Mouse (Mus musculus): ENCODE results near the gene Med16. TPM values are rescaled to one million over a fixed set of nuclear protein-coding genes. Genes with fewer than 3 reads are reported as not detected.

Gene Med16
- total and polyA plus RNA-seq, 3 experiments: 10.4 to 49.4 (median 12.0) TPM

DNA sequence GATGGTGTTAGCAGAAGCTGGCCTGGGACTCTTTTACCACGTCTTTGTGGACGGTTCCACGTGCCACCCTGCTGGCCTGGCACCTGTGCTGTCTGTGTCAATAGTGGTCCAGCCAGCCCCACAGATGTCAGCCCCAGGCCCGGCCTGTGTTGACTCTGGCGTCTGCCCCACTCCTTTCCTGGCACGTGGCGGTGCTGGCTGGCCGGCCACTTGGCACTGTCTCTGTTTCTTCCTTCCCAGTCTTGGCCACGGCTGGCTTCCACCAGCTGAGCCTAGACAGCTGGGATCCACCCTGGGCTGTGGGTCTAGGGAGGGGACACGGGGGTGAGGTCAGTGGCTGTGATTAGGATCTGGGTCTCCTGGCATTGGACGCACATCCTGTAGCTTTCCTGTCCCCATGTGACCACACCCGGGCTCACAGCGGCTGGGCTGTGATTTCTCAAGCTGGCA lies 25.6 kb upstream of the Med16 start:
- DNase-seq (ENCODE audit: low spot score) (no peak), ATAC-seq (ENCODE audit: extremely low read depth, insufficient number of reproducible peaks, low FRiP score, poor library complexity, severe bottlenecking) (no peak)
- TF ChIP-seq TAL1 (conservative IDR thresholded peaks at IDR 0.05; ENCODE audit: low read depth, low read length) (no peak), GATA1 (IDR thresholded peaks at IDR 0.05; ENCODE audit: borderline replicate concordance, low read length) (no peak), CTCF (IDR thresholded peaks at IDR 0.05; ENCODE audit: low read depth, low read length) (no peak), GATA2 (IDR thresholded peaks at IDR 0.05; ENCODE audit: borderline replicate concordance, low read depth, low read length) (no peak), POLR2AphosphoS5 (IDR thresholded peaks at IDR 0.05; ENCODE audit: insufficient replicate concordance, low read depth, low read length) (no peak)
- Histone ChIP-seq H3K27me3 (ENCODE audit: insufficient read depth, low read length) (no peaks in the 10 kb centered on the region), H3K9me3 (replicated peaks) (no peaks in the 10 kb centered on the region), H3K4me3 (ENCODE audit: low read depth, low read length) (peak overlapping the region; percentile 33; the same call in 1 of the 2 replicates), H3K36me3 (replicated peaks) (peaks cover 100% of the 10 kb centered on the region), H3K4me1 (ENCODE audit: insufficient read depth, low read depth, low read length) (peaks cover 96% of the 10 kb centered on the region)

DNA sequence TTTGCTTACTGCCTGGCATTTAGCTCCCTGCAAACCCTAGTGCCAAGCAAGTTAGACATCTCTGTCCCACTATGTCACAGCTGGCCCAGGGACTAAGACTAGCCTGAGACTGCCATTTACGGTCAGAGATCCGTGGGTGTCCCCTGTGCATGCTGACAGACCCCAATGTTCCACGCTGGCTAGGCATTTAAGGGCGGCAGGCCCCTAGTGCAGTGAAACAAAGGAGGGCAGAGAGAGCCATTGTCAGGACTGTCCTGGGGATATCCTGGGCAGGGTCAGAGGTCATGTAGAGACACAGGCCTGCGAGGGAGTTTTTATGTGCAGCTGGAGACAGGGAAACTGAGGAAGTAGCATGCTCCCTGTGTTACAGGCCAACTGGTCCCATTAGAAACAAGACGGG lies 25.1 kb upstream of the Med16 start:
- H3K4me3 ChIP-seq (ENCODE audit: low read depth, low read length): no peak overlapping the region
- H3K4me1 ChIP-seq (ENCODE audit: insufficient read depth, low read depth, low read length): peaks cover 96% of the 10 kb centered on the region

DNA sequence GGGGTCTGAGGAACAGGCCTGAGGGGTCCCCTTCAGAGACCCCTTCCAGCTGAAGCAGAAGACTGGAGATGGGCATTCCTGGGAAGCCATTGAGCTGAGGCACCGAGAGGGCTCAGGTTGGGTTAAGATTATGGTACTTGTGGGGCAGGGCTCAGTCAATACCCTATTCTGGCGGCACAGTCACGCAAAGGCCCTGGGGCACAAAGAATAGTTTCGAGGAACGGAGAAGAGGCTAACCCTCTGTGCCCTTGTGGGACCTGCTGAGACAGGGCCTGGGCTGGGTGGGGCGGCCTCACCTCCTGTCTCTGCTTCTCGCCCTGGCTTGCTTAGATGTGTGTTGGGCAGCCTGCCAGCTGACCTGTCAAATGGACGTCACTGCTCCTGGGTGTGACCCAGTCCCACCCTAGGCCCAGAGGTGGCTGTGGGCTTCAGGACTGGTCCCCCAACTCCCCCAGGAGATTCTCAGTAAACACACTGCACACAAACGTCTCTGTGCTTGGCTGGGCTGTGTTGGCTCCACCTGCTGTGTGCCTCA lies 24.5 kb upstream of the Med16 start:
- DNase-seq (ENCODE audit: low spot score) (no peak), ATAC-seq (ENCODE audit: extremely low read depth, insufficient number of reproducible peaks, low FRiP score, poor library complexity, severe bottlenecking) (no peak)
- TF ChIP-seq TAL1 (conservative IDR thresholded peaks at IDR 0.05; ENCODE audit: low read depth, low read length) (no peak), GATA1 (IDR thresholded peaks at IDR 0.05; ENCODE audit: borderline replicate concordance, low read length) (no peak), POLR2AphosphoS5 (IDR thresholded peaks at IDR 0.05; ENCODE audit: insufficient replicate concordance, low read depth, low read length) (no peak), CTCF (IDR thresholded peaks at IDR 0.05; ENCODE audit: low read depth, low read length) (no peak), GATA2 (IDR thresholded peaks at IDR 0.05; ENCODE audit: borderline replicate concordance, low read depth, low read length) (no peak)
- H3K36me3 ChIP-seq (replicated peaks): peaks cover 91% of the 10 kb centered on the region
- no peak overlapping the region for H3K4me3 ChIP-seq (ENCODE audit: low read depth, low read length)
- H3K27me3 ChIP-seq (ENCODE audit: insufficient read depth, low read length): no peaks in the 10 kb centered on the region
- peaks cover 94% of the 10 kb centered on the region for H3K4me1 ChIP-seq (ENCODE audit: insufficient read depth, low read depth, low read length)
- H3K9me3 ChIP-seq (replicated peaks): no peaks in the 10 kb centered on the region

More for the DNA sequence above, 25.1 kb upstream of the Med16 start:
- Histone ChIP-seq H3K36me3 (replicated peaks) (peaks cover 98% of the 10 kb centered on the region), H3K9me3 (replicated peaks) (no peaks in the 10 kb centered on the region), H3K27me3 (ENCODE audit: insufficient read depth, low read length) (no peaks in the 10 kb centered on the region)
- TF ChIP-seq POLR2AphosphoS5 (IDR thresholded peaks at IDR 0.05; ENCODE audit: insufficient replicate concordance, low read depth, low read length) (no peak), GATA1 (IDR thresholded peaks at IDR 0.05; ENCODE audit: borderline replicate concordance, low read length) (no peak), CTCF (IDR thresholded peaks at IDR 0.05; ENCODE audit: low read depth, low read length) (no peak), GATA2 (IDR thresholded peaks at IDR 0.05; ENCODE audit: borderline replicate concordance, low read depth, low read length) (no peak), TAL1 (conservative IDR thresholded peaks at IDR 0.05; ENCODE audit: low read depth, low read length) (no peak)
- DNase-seq (ENCODE audit: low spot score) (no peak), ATAC-seq (ENCODE audit: extremely low read depth, insufficient number of reproducible peaks, low FRiP score, poor library complexity, severe bottlenecking) (no peak)

DNA sequence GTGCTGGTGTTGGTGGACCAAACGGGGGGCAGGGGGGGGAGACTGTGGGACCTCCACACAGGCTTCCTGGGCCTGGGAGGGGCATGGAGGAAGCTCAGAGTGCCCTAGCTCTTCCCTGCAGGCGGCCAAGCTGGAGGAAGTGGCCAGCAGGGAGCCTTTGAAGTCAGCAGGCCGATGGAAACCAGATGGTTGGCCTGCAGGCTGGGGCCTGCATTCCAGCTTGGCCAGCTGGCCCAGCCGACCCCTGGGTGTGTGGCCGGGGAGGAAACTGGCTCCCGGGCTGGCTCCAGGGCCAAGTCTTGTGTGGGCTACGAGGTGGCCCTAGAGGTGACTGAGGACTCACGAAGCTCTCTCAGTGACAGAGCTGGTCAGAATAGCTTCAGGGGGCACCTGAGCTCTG lies 24.0 kb upstream of the Med16 start:
- no peak for TF ChIP-seq CTCF (IDR thresholded peaks at IDR 0.05; ENCODE audit: low read depth, low read length)
- no peak for TF ChIP-seq GATA1 (IDR thresholded peaks at IDR 0.05; ENCODE audit: borderline replicate concordance, low read length)
- TF ChIP-seq POLR2AphosphoS5 (IDR thresholded peaks at IDR 0.05; ENCODE audit: insufficient replicate concordance, low read depth, low read length): no peak
- TF ChIP-seq GATA2 (IDR thresholded peaks at IDR 0.05; ENCODE audit: borderline replicate concordance, low read depth, low read length): no peak
- no peak for TF ChIP-seq TAL1 (conservative IDR thresholded peaks at IDR 0.05; ENCODE audit: low read depth, low read length)
- ATAC-seq (ENCODE audit: extremely low read depth, insufficient number of reproducible peaks, low FRiP score, poor library complexity, severe bottlenecking) (no peak), DNase-seq (ENCODE audit: low spot score) (no peak)
- Histone ChIP-seq H3K27me3 (ENCODE audit: insufficient read depth, low read length) (no peaks in the 10 kb centered on the region), H3K36me3 (replicated peaks) (peaks cover 86% of the 10 kb centered on the region), H3K9me3 (replicated peaks) (no peaks in the 10 kb centered on the region), H3K4me1 (ENCODE audit: insufficient read depth, low read depth, low read length) (peaks cover 89% of the 10 kb centered on the region), H3K4me3 (ENCODE audit: low read depth, low read length) (peak overlapping the region; percentile 8; the same call in 1 of the 2 replicates)

DNA sequence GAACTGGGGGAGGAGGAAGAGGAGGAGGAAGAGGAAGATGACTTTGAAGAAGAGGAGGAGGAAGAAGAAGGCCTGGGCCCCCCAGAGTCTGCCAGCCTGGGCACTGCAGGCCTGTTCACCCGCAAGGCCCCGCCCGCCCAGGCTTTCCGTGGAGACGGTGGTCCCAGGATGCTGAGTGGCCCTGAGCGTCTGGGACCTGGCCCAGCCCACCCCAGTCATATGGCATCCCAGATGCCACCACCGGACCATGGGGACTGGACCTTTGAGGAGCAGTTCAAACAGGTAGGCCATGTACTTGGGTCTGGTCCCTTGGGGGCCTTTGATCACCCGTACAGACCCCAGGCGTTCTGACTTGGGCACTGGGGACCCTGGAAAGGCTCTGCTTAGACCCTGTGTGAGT lies 23.1 kb upstream of the Med16 start:
- H3K4me3 ChIP-seq (ENCODE audit: low read depth, low read length): no peak overlapping the region
- TF ChIP-seq POLR2AphosphoS5 (IDR thresholded peaks at IDR 0.05; ENCODE audit: insufficient replicate concordance, low read depth, low read length) (no peak), CTCF (IDR thresholded peaks at IDR 0.05; ENCODE audit: low read depth, low read length) (no peak), GATA1 (IDR thresholded peaks at IDR 0.05; ENCODE audit: borderline replicate concordance, low read length) (no peak), GATA2 (IDR thresholded peaks at IDR 0.05; ENCODE audit: borderline replicate concordance, low read depth, low read length) (no peak), TAL1 (conservative IDR thresholded peaks at IDR 0.05; ENCODE audit: low read depth, low read length) (no peak)
- DNase-seq (ENCODE audit: low spot score): no peak
- H3K9me3 ChIP-seq (replicated peaks): no peaks in the 10 kb centered on the region
- peaks cover 80% of the 10 kb centered on the region for H3K4me1 ChIP-seq (ENCODE audit: insufficient read depth, low read depth, low read length)
- peaks cover 77% of the 10 kb centered on the region for H3K36me3 ChIP-seq (replicated peaks)
- no peaks in the 10 kb centered on the region for H3K27me3 ChIP-seq (ENCODE audit: insufficient read depth, low read length)
- no peak for ATAC-seq (ENCODE audit: extremely low read depth, insufficient number of reproducible peaks, low FRiP score, poor library complexity, severe bottlenecking)

DNA sequence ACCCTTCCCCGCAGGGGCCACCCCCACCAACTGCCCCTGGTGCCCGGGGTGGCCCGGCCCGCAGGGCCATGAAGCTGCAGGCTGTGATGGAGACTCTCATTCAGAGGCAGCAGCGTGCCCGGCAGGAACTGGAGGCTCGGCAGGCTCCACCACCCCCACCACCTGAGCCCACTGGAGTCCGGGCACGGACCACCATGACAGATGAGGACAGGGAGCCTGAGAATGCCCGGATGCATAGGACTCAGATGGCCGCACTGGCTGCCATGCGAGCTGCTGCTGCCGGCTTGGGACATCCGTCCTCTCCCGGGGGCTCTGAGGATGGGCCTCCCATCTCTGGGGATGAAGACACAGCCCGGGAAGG lies 22.1 kb upstream of the Med16 start:
- Histone ChIP-seq H3K9me3 (replicated peaks) (no peaks in the 10 kb centered on the region), H3K4me1 (ENCODE audit: insufficient read depth, low read depth, low read length) (peaks cover 79% of the 10 kb centered on the region)

More for the DNA sequence above, 22.1 kb upstream of the Med16 start:
- Histone ChIP-seq H3K27me3 (ENCODE audit: insufficient read depth, low read length) (no peaks in the 10 kb centered on the region), H3K4me3 (ENCODE audit: low read depth, low read length) (no peak overlapping the region; the same call in 1 of the 2 replicates), H3K36me3 (replicated peaks) (peaks cover 67% of the 10 kb centered on the region)
- ATAC-seq (ENCODE audit: extremely low read depth, insufficient number of reproducible peaks, low FRiP score, poor library complexity, severe bottlenecking) (no peak), DNase-seq (ENCODE audit: low spot score) (no peak)
- TF ChIP-seq GATA2 (IDR thresholded peaks at IDR 0.05; ENCODE audit: borderline replicate concordance, low read depth, low read length) (no peak), TAL1 (conservative IDR thresholded peaks at IDR 0.05; ENCODE audit: low read depth, low read length) (no peak), POLR2AphosphoS5 (IDR thresholded peaks at IDR 0.05; ENCODE audit: insufficient replicate concordance, low read depth, low read length) (no peak), GATA1 (IDR thresholded peaks at IDR 0.05; ENCODE audit: borderline replicate concordance, low read length) (no peak), CTCF (IDR thresholded peaks at IDR 0.05; ENCODE audit: low read depth, low read length) (no peak)
